Mouse (Mus musculus) embryonic facial prominence, embryonic 13.5 days (tissue): ENCODE measurements around the gene Kntc1. TPM values are rescaled to one million over a fixed set of nuclear protein-coding genes. Genes with fewer than 3 reads are reported as not detected.
"Not testable (repeated sequence)": the region's sequence is repeated elsewhere in the genome, so short reads cannot be mapped to it uniquely, and the experiment has no call there.

ENCODE experiments used
- ATAC-seq: fragments of 200-750 bp; cut with Nextera tagmentation; 2 replicates; pipeline ENCODE4 v1.8.0; 2017; ENCODE audit warnings: low read depth; ENCODE audit not compliant: insufficient number of reproducible peaks, insufficient read depth, low FRiP score, low TSS enrichment
- H3K27ac ChIP-seq: fragments of 300-500 bp; sonication (generic); 2 replicates; pipeline ENCODE4 v1.5.1; 2015; ENCODE audit warnings: moderate library complexity, mild to moderate bottlenecking, inconsistent platforms
- H3K27me3 ChIP-seq: fragments of 300-500 bp; sonication (generic); 2 replicates; pipeline ENCODE4 v1.6.1; 2015; ENCODE audit warnings: mild to moderate bottlenecking, inconsistent platforms
- H3K36me3 ChIP-seq: fragments of 300-500 bp; sonication (generic); 2 replicates; pipeline ENCODE4 v1.6.1; 2015; ENCODE audit warnings: mild to moderate bottlenecking, inconsistent platforms
- H3K4me1 ChIP-seq: fragments of 300-500 bp; sonication (generic); 2 replicates; pipeline ENCODE4 v1.6.1; 2015; ENCODE audit warnings: inconsistent platforms
- H3K4me2 ChIP-seq: fragments of 300-500 bp; sonication (generic); 2 replicates; pipeline ENCODE4 v1.6.1; 2015; ENCODE audit warnings: moderate library complexity, mild to moderate bottlenecking, inconsistent platforms
- H3K4me3 ChIP-seq: fragments of 300-500 bp; sonication (generic); 2 replicates; pipeline ENCODE4 v1.5.1; 2015; ENCODE audit warnings: mild to moderate bottlenecking, inconsistent platforms
- H3K9ac ChIP-seq: fragments of 300-500 bp; sonication (generic); 2 replicates; pipeline ENCODE4 v1.6.1; 2015; ENCODE audit warnings: mild to moderate bottlenecking, inconsistent platforms
- H3K9me3 ChIP-seq: fragments of 300-500 bp; sonication (generic); 2 replicates; pipeline ENCODE4 v1.6.1; 2016; ENCODE audit warnings: inconsistent platforms
- WGBS: fragments of 180-500 bp; shearing (Covaris S2); methylation state at CpG from one replicate; pipeline ENCODE4 v1.1.7; 2015; ENCODE audit warnings: mixed read lengths; 5-methylcytosine and 5-hydroxymethylcytosine counted together
- polyA plus RNA-seq: library from polyadenylated mRNA; unstranded; fragments of >200 nt; fragmentation: Nextera tagmentation; extraction: Ambion mirVana; gene quantifications from 2 replicates; pipeline ENCODE4 v1.2.1, GENCODE M21; 2015

Gene Kntc1
- polyA plus RNA-seq, 1 experiment from 2014 or later, result 32.3 TPM

GRCm38 (mm10) chr5:123747604-123748003 is 1.9 kb upstream of the Kntc1 start:
- H3K4me2 ChIP-seq, result peak overlapping the region; percentile 85
- H3K4me3 ChIP-seq, result peak overlapping the region; percentile 75
- H3K27ac ChIP-seq, result no peak overlapping the region; the same call in 1 of the 2 replicates
- H3K4me1 ChIP-seq, result peaks cover 23% of the 10 kb centered on the region
- WGBS, result 20% methylated on average over 7 of the region's 7 CpGs
- H3K9me3 ChIP-seq, result no peaks in the 10 kb centered on the region
- peaks cover 30% of the 10 kb centered on the region for H3K36me3 ChIP-seq
- no peaks in the 10 kb centered on the region for H3K27me3 ChIP-seq
- peak overlapping the region; percentile 78 for H3K9ac ChIP-seq
- ATAC-seq, result no peak

GRCm38 (mm10) chr5:123748339-123749064 is 1.0 kb upstream of the Kntc1 start:
- Histone ChIP-seq H3K36me3 (peaks cover 25% of the 10 kb centered on the region), H3K9ac (peak overlapping the region; percentile 90), H3K4me2 (peak overlapping the region; percentile 85), H3K4me3 (peak overlapping the region; percentile 75), H3K4me1 (peaks cover 23% of the 10 kb centered on the region), H3K27ac (peak overlapping the region; percentile 98), H3K9me3 (no peaks in the 10 kb centered on the region), H3K27me3 (no peaks in the 10 kb centered on the region)
- no peak for ATAC-seq
- under 1% methylated on average over 18 of the region's 18 CpGs for WGBS

GRCm38 (mm10) chr5:123765506-123765905 is 16.0 kb downstream of the Kntc1 start:
- Histone ChIP-seq H3K36me3 (peaks cover 79% of the 10 kb centered on the region), H3K4me3 (no peak overlapping the region), H3K4me2 (no peak overlapping the region), H3K9ac (no peak overlapping the region), H3K27ac (no peak overlapping the region), H3K4me1 (no peaks in the 10 kb centered on the region), H3K27me3 (no peaks in the 10 kb centered on the region), H3K9me3 (no peaks in the 10 kb centered on the region)
- 96% methylated on average over 11 of the region's 11 CpGs for WGBS
- ATAC-seq, result no peak

- not testable (repeated sequence) for H3K9ac ChIP-seq, H3K27ac ChIP-seq, H3K4me3 ChIP-seq, ATAC-seq, H3K4me1 ChIP-seq, H3K9me3 ChIP-seq, H3K27me3 ChIP-seq, H3K4me2 ChIP-seq
- WGBS, result 93% methylated on average over 11 of the region's 11 CpGs
- H3K36me3 ChIP-seq, result peaks cover 81% of the 10 kb centered on the region
These were observed 16.9 kb downstream of the Kntc1 start for GRCm38 (mm10) chr5:123766455-123766854.

- H3K4me3 ChIP-seq, result no peak overlapping the region
- no peak for ATAC-seq
- no peak overlapping the region for H3K9ac ChIP-seq
- H3K36me3 ChIP-seq, result peaks cover 80% of the 10 kb centered on the region
- H3K27me3 ChIP-seq, result no peaks in the 10 kb centered on the region
- 91% methylated on average over 9 of the region's 9 CpGs for WGBS
- no peaks in the 10 kb centered on the region for H3K4me1 ChIP-seq
- no peak overlapping the region for H3K4me2 ChIP-seq
- H3K27ac ChIP-seq, result no peak overlapping the region
- no peaks in the 10 kb centered on the region for H3K9me3 ChIP-seq
These were observed 23.9 kb downstream of the Kntc1 start for GRCm38 (mm10) chr5:123773441-123773840.

- Histone ChIP-seq H3K4me3 (no peak overlapping the region), H3K36me3 (peaks cover 86% of the 10 kb centered on the region), H3K9ac (no peak overlapping the region), H3K9me3 (no peaks in the 10 kb centered on the region), H3K4me1 (no peaks in the 10 kb centered on the region), H3K4me2 (no peak overlapping the region), H3K27ac (no peak overlapping the region), H3K27me3 (no peaks in the 10 kb centered on the region)
- ATAC-seq, result no peak
- WGBS, result 88% methylated on average over 8 of the region's 8 CpGs
These were observed 31.2 kb downstream of the Kntc1 start for GRCm38 (mm10) chr5:123780716-123781115.

GRCm38 (mm10) chr5:123781864-123782263 is 32.3 kb downstream of the Kntc1 start:
- 92% methylated on average over 4 of the region's 4 CpGs for WGBS
- H3K36me3 ChIP-seq, result peaks cover 86% of the 10 kb centered on the region
- H3K27me3 ChIP-seq, result no peaks in the 10 kb centered on the region
- no peaks in the 10 kb centered on the region for H3K4me1 ChIP-seq
- no peak overlapping the region for H3K27ac ChIP-seq
- no peak for ATAC-seq
- no peak overlapping the region for H3K4me3 ChIP-seq
- no peak overlapping the region for H3K4me2 ChIP-seq
- H3K9ac ChIP-seq, result no peak overlapping the region
- H3K9me3 ChIP-seq, result no peaks in the 10 kb centered on the region

- H3K9me3 ChIP-seq, result no peaks in the 10 kb centered on the region
- H3K4me3 ChIP-seq, result no peak overlapping the region
- WGBS, result 87% methylated on average over 7 of the region's 7 CpGs
- H3K36me3 ChIP-seq, result peaks cover 90% of the 10 kb centered on the region
- no peak overlapping the region for H3K9ac ChIP-seq
- no peaks in the 10 kb centered on the region for H3K27me3 ChIP-seq
- no peak overlapping the region for H3K4me2 ChIP-seq
- ATAC-seq, result no peak
- no peaks in the 10 kb centered on the region for H3K4me1 ChIP-seq
- no peak overlapping the region for H3K27ac ChIP-seq
These were observed 39.5 kb downstream of the Kntc1 start for GRCm38 (mm10) chr5:123788976-123789375.

GRCm38 (mm10) chr5:123793081-123793480 is 43.6 kb downstream of the Kntc1 start:
- no peak overlapping the region for H3K4me3 ChIP-seq
- H3K4me1 ChIP-seq, result no peaks in the 10 kb centered on the region
- H3K9me3 ChIP-seq, result no peaks in the 10 kb centered on the region
- H3K4me2 ChIP-seq, result no peak overlapping the region
- ATAC-seq, result no peak
- WGBS, result 86% methylated on average over 2 of the region's 2 CpGs
- H3K27ac ChIP-seq, result no peak overlapping the region
- no peak overlapping the region for H3K9ac ChIP-seq
- no peaks in the 10 kb centered on the region for H3K27me3 ChIP-seq
- H3K36me3 ChIP-seq, result peaks cover 89% of the 10 kb centered on the region

GRCm38 (mm10) chr5:123806334-123806733 is 56.8 kb downstream of the Kntc1 start:
- 93% methylated on average over 11 of the region's 11 CpGs for WGBS
- Histone ChIP-seq H3K4me3 (no peak overlapping the region), H3K4me2 (no peak overlapping the region), H3K27ac (no peak overlapping the region), H3K4me1 (no peaks in the 10 kb centered on the region), H3K9me3 (no peaks in the 10 kb centered on the region), H3K27me3 (no peaks in the 10 kb centered on the region), H3K9ac (0 out of 2 replicates have a peak overlapping the region, but pooled peaks have one; percentile 32), H3K36me3 (peaks cover 82% of the 10 kb centered on the region)
- ATAC-seq, result no peak

- Histone ChIP-seq H3K9ac (no peak overlapping the region), H3K36me3 (peaks cover 80% of the 10 kb centered on the region), H3K4me1 (no peaks in the 10 kb centered on the region), H3K27ac (no peak overlapping the region), H3K27me3 (no peaks in the 10 kb centered on the region), H3K9me3 (no peaks in the 10 kb centered on the region), H3K4me2 (no peak overlapping the region), H3K4me3 (no peak overlapping the region)
- 79% methylated on average over 5 of the region's 5 CpGs for WGBS
- no peak for ATAC-seq
These were observed 59.0 kb downstream of the Kntc1 start for GRCm38 (mm10) chr5:123808541-123808940.

GRCm38 (mm10) chr5:123809156-123809555 is 59.6 kb downstream of the Kntc1 start:
- peaks cover 82% of the 10 kb centered on the region for H3K36me3 ChIP-seq
- 88% methylated on average over 13 of the region's 13 CpGs for WGBS

More at GRCm38 (mm10) chr5:123809156-123809555, 59.6 kb downstream of the Kntc1 start:
- Histone ChIP-seq H3K4me3 (no peak overlapping the region), H3K4me2 (no peak overlapping the region), H3K27me3 (no peaks in the 10 kb centered on the region), H3K9ac (no peak overlapping the region), H3K9me3 (no peaks in the 10 kb centered on the region), H3K27ac (no peak overlapping the region), H3K4me1 (no peaks in the 10 kb centered on the region)
- ATAC-seq, result no peak
